Mouse (Mus musculus): ENCODE measurements at regions not wholly inside any gene's neighbourhood (a gene's known extent, or its start where the extent isn't known, plus 50 kb on each side); places are given as distances from the start of the nearest gene placed in this dataset.

GRCm38 (mm10) chr11:31542635-31543219, 129.0 kb downstream of the Bod1 start:
- Histone ChIP-seq H3K27ac (ENCODE audit: low read length) (no peak overlapping the region), H3K9ac (replicated peaks; ENCODE audit: low read depth, low read length) (no peak overlapping the region), H3K4me3 (replicated peaks; ENCODE audit: low read length) (no peak overlapping the region), H3K27me3 (replicated peaks; ENCODE audit: control insufficient read depth, insufficient read depth, low read length) (no peaks in the 10 kb centered on the region), H3K9me3 (ENCODE audit: control insufficient read depth, low read length) (no peaks in the 10 kb centered on the region), H3K4me1 (replicated peaks; ENCODE audit: control insufficient read depth, insufficient read depth, low read length) (no peaks in the 10 kb centered on the region), H3K36me3 (ENCODE audit: control insufficient read depth, insufficient read depth) (no peaks in the 10 kb centered on the region), H3K4me2 (ENCODE audit: low read length) (no peak overlapping the region)
- ATAC-seq = no peak
- WGBS = 89% methylated on average over 8 of the region's 8 CpGs

DNA sequence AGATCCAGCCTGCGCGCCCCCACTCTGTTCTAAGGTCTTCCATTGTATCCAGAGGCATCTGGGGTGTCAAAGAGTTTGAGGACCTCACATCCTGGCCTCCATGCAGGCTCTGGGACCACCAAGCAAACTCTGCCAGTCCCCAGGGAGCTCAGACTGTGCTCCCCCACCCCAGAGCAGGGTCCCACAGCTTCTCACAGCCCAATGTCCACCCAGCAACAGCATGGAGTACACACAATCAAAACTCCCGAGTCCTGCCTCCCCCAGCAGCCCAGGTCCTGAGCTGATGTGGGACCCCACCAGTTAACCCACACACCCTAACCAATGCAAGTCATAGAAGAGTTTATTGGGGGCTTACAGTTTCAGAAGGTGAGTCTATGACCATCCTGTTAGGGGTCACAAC, 130.3 kb downstream of the Bod1 start:
- no peaks in the 10 kb centered on the region for H3K9me3 ChIP-seq (ENCODE audit: control insufficient read depth, low read length)
- ATAC-seq = no peak
- H3K9ac ChIP-seq (replicated peaks; ENCODE audit: low read depth, low read length) = no peak overlapping the region
- no peak overlapping the region for H3K27ac ChIP-seq (ENCODE audit: low read length)
- no peaks in the 10 kb centered on the region for H3K27me3 ChIP-seq (replicated peaks; ENCODE audit: control insufficient read depth, insufficient read depth, low read length)
- no peaks in the 10 kb centered on the region for H3K36me3 ChIP-seq (ENCODE audit: control insufficient read depth, insufficient read depth)
- H3K4me3 ChIP-seq (replicated peaks; ENCODE audit: low read length) = no peak overlapping the region
- 94% methylated on average over 3 of the region's 3 CpGs for WGBS
- no peaks in the 10 kb centered on the region for H3K4me1 ChIP-seq (replicated peaks; ENCODE audit: control insufficient read depth, insufficient read depth, low read length)
- H3K4me2 ChIP-seq (ENCODE audit: low read length) = no peak overlapping the region

DNA sequence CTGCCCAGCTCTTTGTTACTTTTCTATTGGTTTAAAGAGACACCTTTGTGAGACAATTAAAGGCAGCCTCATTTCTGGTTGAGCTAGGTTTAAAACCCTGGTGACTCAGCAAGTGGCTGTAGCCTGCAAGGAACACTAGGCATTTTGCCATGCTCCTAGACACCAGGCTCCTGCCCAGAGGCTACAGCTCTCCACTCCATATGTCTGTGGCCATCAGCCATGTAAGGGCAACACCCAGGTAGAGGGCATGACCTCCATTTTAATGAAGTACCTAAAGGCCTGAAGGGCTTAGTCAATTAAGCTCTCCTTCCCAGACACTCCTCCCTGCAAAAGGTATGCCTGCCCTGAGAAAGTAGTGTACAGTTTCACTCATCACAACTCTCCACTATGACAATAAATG, 130.9 kb downstream of the Bod1 start:
- H3K27me3 ChIP-seq (replicated peaks; ENCODE audit: control insufficient read depth, insufficient read depth, low read length) = no peaks in the 10 kb centered on the region
- H3K4me2 ChIP-seq (ENCODE audit: low read length) = no peak overlapping the region
- no peaks in the 10 kb centered on the region for H3K4me1 ChIP-seq (replicated peaks; ENCODE audit: control insufficient read depth, insufficient read depth, low read length)
- H3K9ac ChIP-seq (replicated peaks; ENCODE audit: low read depth, low read length) = no peak overlapping the region
- ATAC-seq = no peak
- no peaks in the 10 kb centered on the region for H3K9me3 ChIP-seq (ENCODE audit: control insufficient read depth, low read length)
- H3K27ac ChIP-seq (ENCODE audit: low read length) = no peak overlapping the region
- no peak overlapping the region for H3K4me3 ChIP-seq (replicated peaks; ENCODE audit: low read length)
- no peaks in the 10 kb centered on the region for H3K36me3 ChIP-seq (ENCODE audit: control insufficient read depth, insufficient read depth)

DNA sequence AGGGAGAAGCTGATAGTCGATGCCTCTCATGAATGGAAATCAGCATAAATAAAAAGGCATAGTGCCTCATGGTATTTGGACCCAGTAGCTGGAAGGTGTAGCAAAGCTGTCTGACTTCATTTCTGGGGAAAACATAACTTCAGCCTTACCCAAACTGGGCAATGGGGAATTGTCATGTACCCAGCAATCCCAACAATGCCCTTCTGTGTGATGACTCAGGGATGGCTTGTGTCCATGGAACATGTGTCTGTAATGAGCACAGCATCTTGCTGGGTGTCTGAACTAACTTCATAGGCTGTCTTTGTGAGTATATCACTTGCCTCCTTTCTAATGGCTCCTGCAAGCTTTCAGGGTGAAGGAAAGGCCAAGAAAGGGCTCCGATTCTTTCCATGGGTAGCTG, 140.3 kb downstream of the Bod1 start:
- Histone ChIP-seq H3K9me3 (ENCODE audit: control insufficient read depth, low read length) (no peaks in the 10 kb centered on the region), H3K27ac (ENCODE audit: low read length) (no peak overlapping the region), H3K4me3 (replicated peaks; ENCODE audit: low read length) (no peak overlapping the region), H3K36me3 (ENCODE audit: control insufficient read depth, insufficient read depth) (no peaks in the 10 kb centered on the region), H3K9ac (replicated peaks; ENCODE audit: low read depth, low read length) (no peak overlapping the region), H3K4me2 (ENCODE audit: low read length) (no peak overlapping the region), H3K4me1 (replicated peaks; ENCODE audit: control insufficient read depth, insufficient read depth, low read length) (no peaks in the 10 kb centered on the region), H3K27me3 (replicated peaks; ENCODE audit: control insufficient read depth, insufficient read depth, low read length) (no peaks in the 10 kb centered on the region)
- WGBS = 84% methylated on average over 2 of the region's 2 CpGs
- ATAC-seq = no peak

DNA sequence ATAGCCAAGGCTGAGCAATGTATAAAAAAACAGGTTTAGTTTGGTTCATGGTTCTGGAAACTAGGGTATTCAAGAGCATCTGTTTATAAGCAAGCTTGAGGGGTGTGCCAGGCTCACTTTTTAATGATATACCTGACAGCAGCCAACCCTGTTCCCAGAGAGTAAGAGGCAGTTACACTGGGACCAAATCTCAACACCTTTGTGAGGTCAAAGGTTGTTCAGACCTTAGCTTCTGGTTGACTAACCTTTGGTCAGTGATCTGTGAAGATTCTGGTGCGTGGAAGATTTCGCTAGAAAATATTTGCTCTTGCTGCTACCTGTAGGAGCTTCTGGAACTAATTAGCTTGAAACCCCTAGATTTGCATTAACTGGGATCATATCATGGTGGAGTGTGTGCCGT, 140.8 kb downstream of the Bod1 start:
- H3K36me3 ChIP-seq (ENCODE audit: control insufficient read depth, insufficient read depth) = no peaks in the 10 kb centered on the region
- no peaks in the 10 kb centered on the region for H3K9me3 ChIP-seq (ENCODE audit: control insufficient read depth, low read length)
- H3K9ac ChIP-seq (replicated peaks; ENCODE audit: low read depth, low read length) = no peak overlapping the region
- no peaks in the 10 kb centered on the region for H3K27me3 ChIP-seq (replicated peaks; ENCODE audit: control insufficient read depth, insufficient read depth, low read length)
- no peak overlapping the region for H3K27ac ChIP-seq (ENCODE audit: low read length)
- no peak for ATAC-seq
- WGBS = 89% methylated on average over 3 of the region's 3 CpGs
- no peak overlapping the region for H3K4me3 ChIP-seq (replicated peaks; ENCODE audit: low read length)
- no peak overlapping the region for H3K4me2 ChIP-seq (ENCODE audit: low read length)
- H3K4me1 ChIP-seq (replicated peaks; ENCODE audit: control insufficient read depth, insufficient read depth, low read length) = no peaks in the 10 kb centered on the region

DNA sequence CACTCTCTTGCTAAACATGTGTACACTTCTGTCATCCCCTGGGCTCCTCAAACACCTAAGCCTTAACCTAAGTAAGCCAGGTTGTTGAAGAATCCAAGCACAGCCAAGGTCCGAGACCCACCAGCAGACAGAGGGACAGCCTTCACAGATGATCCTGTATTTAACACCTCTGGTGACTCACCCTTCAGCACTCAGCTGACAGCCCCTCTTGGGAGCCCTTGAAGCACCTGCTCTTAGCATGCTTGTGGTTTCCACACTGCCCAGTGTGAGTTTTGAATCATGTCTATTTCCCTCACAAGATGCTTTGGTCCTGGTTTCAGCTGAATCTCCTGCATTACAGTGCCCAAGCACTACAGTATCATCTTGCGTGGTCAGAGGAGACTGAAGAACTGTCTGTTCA, 142.0 kb downstream of the Bod1 start:
- Histone ChIP-seq H3K4me3 (replicated peaks; ENCODE audit: low read length) (no peak overlapping the region), H3K4me2 (ENCODE audit: low read length) (no peak overlapping the region), H3K36me3 (ENCODE audit: control insufficient read depth, insufficient read depth) (no peaks in the 10 kb centered on the region), H3K27ac (ENCODE audit: low read length) (no peak overlapping the region), H3K9ac (replicated peaks; ENCODE audit: low read depth, low read length) (no peak overlapping the region), H3K9me3 (ENCODE audit: control insufficient read depth, low read length) (no peaks in the 10 kb centered on the region), H3K27me3 (replicated peaks; ENCODE audit: control insufficient read depth, insufficient read depth, low read length) (no peaks in the 10 kb centered on the region), H3K4me1 (replicated peaks; ENCODE audit: control insufficient read depth, insufficient read depth, low read length) (no peaks in the 10 kb centered on the region)
- 87% methylated on average over 2 of the region's 2 CpGs for WGBS
- ATAC-seq = no peak

- H3K4me3 ChIP-seq (replicated peaks; ENCODE audit: low read length) = no peak overlapping the region
- 84% methylated on average over 2 of the region's 2 CpGs for WGBS
- no peaks in the 10 kb centered on the region for H3K27me3 ChIP-seq (replicated peaks; ENCODE audit: control insufficient read depth, insufficient read depth, low read length)
- no peak overlapping the region for H3K9ac ChIP-seq (replicated peaks; ENCODE audit: low read depth, low read length)
- H3K27ac ChIP-seq (ENCODE audit: low read length) = no peak overlapping the region
- ATAC-seq = no peak
- no peaks in the 10 kb centered on the region for H3K4me1 ChIP-seq (replicated peaks; ENCODE audit: control insufficient read depth, insufficient read depth, low read length)
- no peak overlapping the region for H3K4me2 ChIP-seq (ENCODE audit: low read length)
- no peaks in the 10 kb centered on the region for H3K36me3 ChIP-seq (ENCODE audit: control insufficient read depth, insufficient read depth)
- no peaks in the 10 kb centered on the region for H3K9me3 ChIP-seq (ENCODE audit: control insufficient read depth, low read length)
These were observed 147.0 kb downstream of the Bod1 start for GRCm38 (mm10) chr11:31524708-31525107.

- Histone ChIP-seq H3K27me3 (replicated peaks; ENCODE audit: control insufficient read depth, insufficient read depth, low read length) (no peaks in the 10 kb centered on the region), H3K9me3 (ENCODE audit: control insufficient read depth, low read length) (no peaks in the 10 kb centered on the region), H3K4me2 (ENCODE audit: low read length) (no peak overlapping the region), H3K4me1 (replicated peaks; ENCODE audit: control insufficient read depth, insufficient read depth, low read length) (no peaks in the 10 kb centered on the region), H3K36me3 (ENCODE audit: control insufficient read depth, insufficient read depth) (no peaks in the 10 kb centered on the region), H3K4me3 (replicated peaks; ENCODE audit: low read length) (no peak overlapping the region), H3K9ac (replicated peaks; ENCODE audit: low read depth, low read length) (no peak overlapping the region), H3K27ac (ENCODE audit: low read length) (no peak overlapping the region)
- ATAC-seq = no peak
- 89% methylated on average over 2 of the region's 2 CpGs for whole genome bisulfite sequencing
These were observed 147.5 kb downstream of the Bod1 start for GRCm38 (mm10) chr11:31524065-31524618.

DNA sequence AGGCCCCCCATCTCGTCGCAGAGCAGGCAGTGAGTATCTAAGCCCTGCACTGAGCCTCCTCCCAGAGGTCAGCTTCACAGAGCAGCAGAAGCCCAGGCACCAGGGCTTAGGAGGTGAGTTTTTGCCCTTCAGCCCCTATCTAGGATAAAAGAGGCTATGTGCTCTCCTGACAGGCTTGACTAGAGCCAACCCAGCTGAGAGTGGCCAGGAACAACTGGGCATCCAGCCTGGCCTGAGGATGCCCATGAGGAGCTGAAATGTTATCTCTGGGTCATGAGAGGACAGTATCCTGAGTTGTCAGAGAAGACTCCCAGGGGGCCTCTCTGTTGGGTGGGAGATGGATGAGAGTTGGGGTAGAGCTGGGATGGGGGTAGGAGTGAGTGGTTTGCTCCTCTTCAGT, 149.6 kb downstream of the Bod1 start:
- Histone ChIP-seq H3K4me2 (ENCODE audit: low read length) (no peak overlapping the region), H3K4me3 (replicated peaks; ENCODE audit: low read length) (no peak overlapping the region), H3K36me3 (ENCODE audit: control insufficient read depth, insufficient read depth) (no peaks in the 10 kb centered on the region), H3K9ac (replicated peaks; ENCODE audit: low read depth, low read length) (no peak overlapping the region), H3K27me3 (replicated peaks; ENCODE audit: control insufficient read depth, insufficient read depth, low read length) (no peaks in the 10 kb centered on the region), H3K4me1 (replicated peaks; ENCODE audit: control insufficient read depth, insufficient read depth, low read length) (no peaks in the 10 kb centered on the region), H3K27ac (ENCODE audit: low read length) (no peak overlapping the region), H3K9me3 (ENCODE audit: control insufficient read depth, low read length) (no peaks in the 10 kb centered on the region)
- no peak for ATAC-seq
- 84% methylated on average over 2 of the region's 2 CpGs for WGBS

DNA sequence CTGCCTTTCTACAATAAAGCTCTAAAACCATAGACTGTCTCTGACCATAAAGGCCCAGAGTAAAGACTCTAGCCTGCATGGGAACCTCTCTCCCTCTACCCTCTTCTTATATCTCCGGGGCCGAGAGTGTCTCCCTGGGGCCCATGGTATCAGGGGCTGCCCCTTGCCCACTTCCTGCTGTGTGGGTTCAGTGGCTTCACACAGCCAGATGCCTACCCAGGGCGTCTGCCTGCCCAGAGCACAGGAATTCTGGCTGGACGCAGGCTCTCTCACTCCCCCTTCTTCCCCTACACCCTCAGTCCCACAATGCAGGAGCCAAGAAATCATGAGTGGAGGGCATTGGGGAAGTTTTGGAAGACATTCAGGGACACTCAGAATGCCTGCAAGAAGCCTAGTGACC, 150.8 kb downstream of the Bod1 start:
- 78% methylated on average over 4 of the region's 4 CpGs for WGBS
- H3K36me3 ChIP-seq (ENCODE audit: control insufficient read depth, insufficient read depth) = no peaks in the 10 kb centered on the region
- no peak overlapping the region for H3K9ac ChIP-seq (replicated peaks; ENCODE audit: low read depth, low read length)
- no peak overlapping the region for H3K27ac ChIP-seq (ENCODE audit: low read length)
- no peak for ATAC-seq
- no peak overlapping the region for H3K4me2 ChIP-seq (ENCODE audit: low read length)
- no peaks in the 10 kb centered on the region for H3K4me1 ChIP-seq (replicated peaks; ENCODE audit: control insufficient read depth, insufficient read depth, low read length)
- H3K27me3 ChIP-seq (replicated peaks; ENCODE audit: control insufficient read depth, insufficient read depth, low read length) = no peaks in the 10 kb centered on the region
- no peak overlapping the region for H3K4me3 ChIP-seq (replicated peaks; ENCODE audit: low read length)
- no peaks in the 10 kb centered on the region for H3K9me3 ChIP-seq (ENCODE audit: control insufficient read depth, low read length)
